Mouse (Mus musculus) adrenal gland, adult 8-10 months (tissue): ENCODE data around the gene Mt2. TPM values are rescaled to one million over a fixed set of nuclear protein-coding genes. Genes with fewer than 3 reads are reported as not detected.

Experiments used
- DNase-seq: peaks from one replicate; pipeline ENCODE4 v3.0.0; 2022
- total RNA-seq, 4 experiments: library from RNA; stranded (reverse); gene quantifications; 2 replicates each; pipeline ENCODE4 v1.2.4; 2022

Mt2 gene
- total RNA-seq, 4 experiments from 2014 or later, result 120 to 244 (median 215) TPM

DNA sequence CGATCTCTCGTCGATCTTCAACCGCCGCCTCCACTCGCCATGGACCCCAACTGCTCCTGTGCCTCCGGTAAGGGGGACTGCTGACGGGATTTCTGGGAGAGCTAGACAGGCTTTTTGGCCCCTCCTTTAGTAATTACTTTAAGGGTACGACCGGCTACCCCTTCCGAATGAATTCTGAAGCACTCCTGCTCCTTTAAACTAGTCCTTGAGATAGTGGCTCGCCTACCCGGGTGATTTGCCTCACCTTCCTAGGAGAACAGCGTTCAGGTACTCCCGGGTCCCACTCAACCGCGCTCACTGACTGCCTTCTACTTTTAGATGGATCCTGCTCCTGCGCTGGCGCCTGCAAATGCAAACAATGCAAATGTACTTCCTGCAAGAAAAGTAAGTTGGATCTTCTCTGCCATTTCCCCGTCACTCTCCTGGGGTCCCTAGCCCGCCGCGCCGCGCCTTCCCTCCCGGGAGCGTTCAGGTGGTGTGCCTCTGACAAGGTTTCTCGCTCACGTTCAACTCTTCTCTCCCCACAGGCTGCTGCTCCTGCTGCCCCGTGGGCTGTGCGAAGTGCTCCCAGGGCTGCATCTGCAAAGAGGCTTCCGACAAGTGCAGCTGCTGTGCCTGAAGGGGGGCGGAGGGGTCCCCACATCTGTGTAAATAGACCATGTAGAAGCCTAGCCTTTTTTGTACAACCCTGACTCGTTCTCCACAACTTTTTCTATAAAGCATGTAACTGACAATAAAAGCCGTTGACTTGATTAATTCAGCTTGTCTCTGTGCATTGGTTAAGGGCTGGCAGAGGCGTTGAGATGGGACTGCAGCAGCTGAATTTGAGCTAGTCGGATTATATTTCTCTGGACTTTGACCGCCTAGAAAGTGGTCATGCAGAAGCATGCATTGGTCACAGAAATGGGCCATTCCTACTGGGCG lies 607 bp downstream of the Mt2 start:
- no peak for DNase-seq

DNA sequence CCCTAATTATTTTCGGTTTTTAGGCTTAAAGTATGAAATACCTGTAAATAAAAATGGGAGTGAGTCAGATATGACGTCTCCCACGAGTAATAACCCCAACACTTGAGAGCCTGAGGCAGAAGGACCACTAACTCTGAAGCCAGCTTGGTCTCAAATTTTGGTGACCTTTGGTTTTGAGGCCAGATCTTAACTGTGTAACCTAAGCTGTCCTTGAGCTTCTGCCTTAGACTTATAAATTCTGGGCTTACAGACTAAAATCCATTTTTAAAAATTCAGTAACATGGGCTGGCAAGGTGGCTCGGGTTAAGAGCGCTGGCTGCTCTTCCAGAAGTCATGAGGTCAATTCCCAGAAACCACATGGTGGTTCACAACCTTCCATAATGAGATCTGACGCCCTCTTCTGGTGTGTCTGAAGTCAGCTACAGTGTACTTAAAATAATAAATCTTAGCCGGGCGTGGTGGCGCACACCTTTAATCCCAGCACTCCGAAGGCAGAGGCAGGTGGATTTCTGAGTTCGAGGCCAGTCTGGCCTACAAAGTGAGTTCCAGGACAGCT lies 1.5 kb downstream of the Mt2 start:
- no peak for DNase-seq

DNA sequence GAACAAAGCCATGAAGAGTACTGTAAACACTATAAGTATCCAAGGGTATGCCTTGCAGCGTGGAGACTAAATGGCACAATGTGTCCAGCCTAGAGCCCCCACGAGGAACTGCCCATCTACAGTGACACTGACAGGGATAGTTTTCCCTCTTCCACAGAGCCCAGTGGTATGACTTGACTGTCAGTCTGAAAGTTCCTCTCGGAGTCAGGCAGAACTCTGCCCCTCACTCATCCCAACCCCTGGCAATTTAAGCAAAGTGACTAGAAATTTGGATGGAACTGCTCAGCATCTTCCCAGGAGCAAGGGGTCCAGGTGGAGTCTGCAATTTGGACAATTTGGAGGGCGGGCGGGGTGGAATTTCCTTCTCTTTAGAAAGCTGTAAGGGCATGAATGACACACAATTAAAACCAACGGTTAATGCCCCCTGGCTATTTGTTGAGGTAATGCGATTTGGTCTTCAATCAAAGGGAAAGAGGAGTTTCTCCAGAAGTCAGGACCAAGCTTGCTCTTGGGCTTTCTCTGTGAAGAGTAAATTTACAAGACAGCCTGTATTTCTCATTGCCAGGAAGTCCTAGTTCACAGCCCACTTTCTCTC lies 2.3 kb downstream of the Mt2 start:
- no peak for DNase-seq

DNA sequence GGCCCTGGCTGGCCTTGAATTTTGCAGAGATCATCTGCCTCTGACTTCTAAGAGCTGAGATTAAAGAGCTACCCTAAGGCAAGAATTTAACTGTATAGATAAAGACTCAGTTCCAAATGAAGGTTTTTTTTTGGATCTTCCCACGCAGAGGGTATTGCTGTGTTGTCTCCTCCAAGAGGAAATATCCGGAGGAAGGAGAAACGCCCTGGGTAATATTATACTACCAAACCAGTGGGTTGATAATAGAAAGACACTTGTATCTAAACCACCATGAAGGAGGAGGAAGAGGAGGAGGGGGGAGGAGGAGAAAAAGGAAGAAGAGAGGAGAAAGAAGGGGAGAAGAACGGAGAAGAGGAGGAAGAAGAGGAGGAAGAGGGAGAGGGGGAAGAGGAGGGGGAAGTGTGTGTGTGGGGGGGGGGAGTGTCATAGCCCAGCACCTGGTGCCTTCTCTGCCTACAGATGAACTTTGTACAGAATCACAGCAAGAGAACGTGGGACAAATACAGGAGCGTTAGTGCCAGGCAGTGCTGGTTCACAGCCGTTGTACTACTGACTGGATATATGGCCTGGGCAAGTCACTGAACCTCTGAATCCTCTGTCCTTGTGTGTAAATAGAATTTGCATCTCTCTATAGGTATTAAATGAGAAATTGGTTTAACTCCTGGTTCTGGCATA lies 5.4 kb downstream of the Mt2 start:
- DNase-seq, result no peak

DNA sequence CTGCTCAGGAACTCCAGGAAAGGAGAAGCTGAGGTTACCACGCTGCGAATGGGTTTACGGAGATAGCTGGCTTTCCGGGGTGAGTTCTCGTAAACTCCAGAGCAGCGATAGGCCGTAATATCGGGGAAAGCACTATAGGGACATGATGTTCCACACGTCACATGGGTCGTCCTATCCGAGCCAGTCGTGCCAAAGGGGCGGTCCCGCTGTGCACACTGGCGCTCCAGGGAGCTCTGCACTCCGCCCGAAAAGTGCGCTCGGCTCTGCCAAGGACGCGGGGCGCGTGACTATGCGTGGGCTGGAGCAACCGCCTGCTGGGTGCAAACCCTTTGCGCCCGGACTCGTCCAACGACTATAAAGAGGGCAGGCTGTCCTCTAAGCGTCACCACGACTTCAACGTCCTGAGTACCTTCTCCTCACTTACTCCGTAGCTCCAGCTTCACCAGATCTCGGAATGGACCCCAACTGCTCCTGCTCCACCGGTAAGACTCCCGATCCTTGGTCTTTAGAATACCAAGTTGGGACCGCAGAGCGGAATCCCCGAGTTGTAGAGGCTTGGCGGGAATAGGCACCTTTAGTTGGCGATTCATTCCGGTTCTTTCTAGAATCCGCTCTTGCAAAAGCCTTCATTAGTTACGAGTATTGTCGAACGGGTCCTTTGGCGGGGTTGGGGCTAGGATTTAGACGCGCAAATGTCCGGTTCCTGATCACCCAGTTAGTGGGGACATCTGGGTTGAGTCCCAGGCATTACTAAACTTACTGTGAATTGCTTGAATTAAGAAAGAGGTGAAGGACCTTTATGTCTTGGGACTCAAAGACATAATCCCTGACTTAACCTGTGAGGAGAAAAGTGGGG lies 6.6 kb downstream of the Mt2 start, which contains the start of gene Mt1:
Gene Mt1, plus strand, starts transcription at position 226 of the 856 bp plus-strand sequence.
- DNase-seq, result peak; percentile 92

DNA sequence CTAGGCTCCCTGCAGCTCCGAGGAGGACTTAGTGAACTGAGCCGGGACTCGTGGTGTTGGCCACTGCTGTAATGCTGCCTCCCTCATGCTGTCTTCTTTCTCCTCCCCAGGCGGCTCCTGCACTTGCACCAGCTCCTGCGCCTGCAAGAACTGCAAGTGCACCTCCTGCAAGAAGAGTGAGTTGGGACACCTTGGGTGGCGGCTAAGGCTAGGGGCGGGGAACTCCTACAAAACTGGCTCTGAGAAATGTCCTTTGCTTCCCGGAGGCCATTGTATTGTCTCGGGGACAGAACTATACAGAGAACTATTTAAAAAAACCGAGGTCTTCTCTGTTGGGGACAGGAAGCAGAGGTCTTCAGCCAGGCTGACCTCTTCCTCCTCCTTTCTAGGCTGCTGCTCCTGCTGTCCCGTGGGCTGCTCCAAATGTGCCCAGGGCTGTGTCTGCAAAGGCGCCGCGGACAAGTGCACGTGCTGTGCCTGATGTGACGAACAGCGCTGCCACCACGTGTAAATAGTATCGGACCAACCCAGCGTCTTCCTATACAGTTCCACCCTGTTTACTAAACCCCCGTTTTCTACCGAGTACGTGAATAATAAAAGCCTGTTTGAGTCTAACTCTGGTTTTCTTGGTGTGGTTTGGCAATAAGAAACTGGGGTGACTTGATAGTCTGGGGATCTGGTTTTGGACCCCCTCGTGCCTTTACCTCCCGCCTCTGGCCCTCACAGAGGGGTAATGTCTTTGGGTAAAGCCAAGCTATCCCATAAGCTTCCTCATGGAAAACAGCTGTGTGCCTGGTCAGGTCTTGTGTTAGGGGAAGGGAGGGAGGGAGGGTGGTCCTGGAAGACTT lies 7.5 kb downstream of the Mt2 start:
- DNase-seq, result no peak

DNA sequence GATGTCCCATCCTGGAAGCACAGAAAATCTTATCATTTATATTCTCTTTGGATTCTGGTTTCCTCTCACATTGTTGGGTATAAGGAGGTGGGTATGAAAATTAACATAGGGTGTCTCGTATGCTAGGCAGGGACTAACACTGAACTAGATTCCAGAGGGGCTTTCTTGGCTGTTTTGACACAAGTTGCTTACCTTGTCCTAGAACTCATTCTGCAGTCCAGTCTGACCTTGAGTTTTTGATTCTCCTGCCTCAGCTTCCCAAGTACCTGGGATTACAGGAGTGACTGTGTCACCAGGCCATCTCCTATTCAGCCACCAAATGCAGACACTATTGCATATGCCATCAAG lies 8.1 kb downstream of the Mt2 start:
- DNase-seq, result no peak

DNA sequence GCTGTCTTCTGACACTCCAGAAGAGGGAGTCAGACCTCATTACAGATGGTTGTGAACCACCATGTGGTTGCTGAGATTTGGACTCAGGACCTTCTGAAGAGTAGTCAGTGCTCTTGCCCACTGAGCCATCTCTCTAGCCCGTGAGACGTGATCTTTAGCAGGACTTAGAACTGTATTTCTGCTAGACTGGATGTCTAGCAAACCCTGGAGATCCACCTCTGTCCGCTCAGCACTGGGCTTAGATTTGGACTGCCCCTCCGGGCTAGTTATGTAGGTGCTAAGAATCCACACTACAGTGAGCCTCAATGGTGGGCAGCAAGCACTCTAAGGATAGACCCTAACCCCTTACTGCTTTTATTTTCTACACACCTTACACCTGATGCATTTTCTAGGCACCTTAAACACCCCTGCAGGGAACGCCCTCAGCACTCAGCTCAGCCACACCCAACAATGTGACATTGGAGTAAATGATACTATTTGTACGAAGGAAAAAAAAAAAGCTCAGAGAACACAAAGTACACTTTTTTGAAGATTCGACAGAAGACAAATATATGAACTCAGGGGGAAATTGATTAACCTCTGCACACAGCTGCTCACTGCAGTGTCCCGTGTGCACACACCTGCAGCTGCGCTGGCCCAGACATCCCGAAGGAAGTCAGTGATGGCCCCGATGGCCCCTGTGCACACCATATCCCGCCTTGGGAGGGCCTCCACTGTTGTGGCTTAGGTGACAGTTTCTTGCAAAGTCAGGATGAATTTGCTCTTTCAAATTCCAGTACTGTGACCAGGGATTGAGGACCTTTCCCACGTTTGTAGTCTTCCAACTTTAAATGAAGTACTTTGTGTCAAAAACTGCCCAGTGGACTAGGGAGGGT lies 9.8 kb downstream of the Mt2 start:
- DNase-seq, result no peak

DNA sequence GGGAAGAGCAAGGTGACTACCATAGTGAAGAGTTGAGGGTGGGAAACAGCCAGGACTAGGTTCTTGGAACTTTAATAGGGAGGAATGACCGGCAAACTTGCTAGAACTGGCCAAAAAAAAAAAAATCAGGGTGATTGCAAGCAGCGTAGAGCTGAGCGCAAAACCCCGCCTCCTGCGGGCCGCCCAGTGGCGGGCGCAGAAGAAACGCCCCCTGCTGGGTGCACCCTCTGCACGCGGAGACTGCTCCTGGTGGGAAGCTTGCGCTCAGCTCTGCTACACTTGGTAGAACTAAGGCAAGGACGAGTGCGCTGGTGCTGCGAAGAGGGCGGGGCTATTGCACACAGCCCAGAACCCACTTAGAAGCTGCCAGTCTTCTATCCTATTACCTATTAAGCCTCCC lies 10.7 kb downstream of the Mt2 start:
- DNase-seq, result peak; percentile 72

DNA sequence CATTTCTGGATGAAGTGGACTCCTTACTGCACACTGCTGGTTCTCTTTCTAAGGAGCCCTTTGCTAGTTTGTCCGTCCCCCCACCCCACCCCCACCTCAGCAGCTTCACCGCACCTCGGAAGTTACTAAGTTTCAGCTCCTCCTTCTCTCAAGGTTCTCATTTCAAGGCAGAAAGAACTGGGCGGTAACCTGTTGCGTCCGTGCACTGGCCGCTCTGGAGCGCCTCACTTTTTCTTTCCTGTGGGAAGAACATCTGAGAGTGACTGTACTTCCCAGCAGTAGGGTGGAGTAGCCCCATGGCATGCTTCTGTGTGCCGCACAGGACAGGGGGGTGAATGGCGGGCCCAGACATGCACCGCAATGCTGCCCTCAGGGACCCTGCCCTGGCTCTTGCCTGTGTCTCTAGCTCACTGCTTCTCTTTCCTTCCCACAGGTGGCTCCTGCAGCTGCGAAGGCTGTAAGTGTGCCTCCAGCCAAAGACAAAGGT lies 11.9 kb downstream of the Mt2 start:
- DNase-seq, result no peak

DNA sequence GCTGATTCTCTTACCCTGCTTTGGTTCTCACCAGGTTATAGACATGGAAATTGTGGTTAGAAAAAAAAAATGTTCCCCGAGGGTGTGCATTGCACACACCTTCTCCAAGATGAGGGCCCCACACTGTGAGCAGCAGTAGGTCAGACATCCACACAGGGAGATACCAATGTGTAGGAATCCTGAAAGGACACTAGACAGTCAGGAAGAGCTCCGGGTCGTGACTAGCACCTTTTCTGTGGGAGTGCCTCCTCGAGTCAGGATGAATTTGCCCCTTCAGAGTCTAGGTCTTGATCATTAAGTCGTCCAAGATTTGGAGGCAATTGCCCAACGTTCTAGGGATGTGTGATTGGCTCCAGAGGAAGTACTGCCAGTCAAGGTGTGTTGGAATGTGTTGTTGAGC lies 13.3 kb downstream of the Mt2 start:
- no peak for DNase-seq

DNA sequence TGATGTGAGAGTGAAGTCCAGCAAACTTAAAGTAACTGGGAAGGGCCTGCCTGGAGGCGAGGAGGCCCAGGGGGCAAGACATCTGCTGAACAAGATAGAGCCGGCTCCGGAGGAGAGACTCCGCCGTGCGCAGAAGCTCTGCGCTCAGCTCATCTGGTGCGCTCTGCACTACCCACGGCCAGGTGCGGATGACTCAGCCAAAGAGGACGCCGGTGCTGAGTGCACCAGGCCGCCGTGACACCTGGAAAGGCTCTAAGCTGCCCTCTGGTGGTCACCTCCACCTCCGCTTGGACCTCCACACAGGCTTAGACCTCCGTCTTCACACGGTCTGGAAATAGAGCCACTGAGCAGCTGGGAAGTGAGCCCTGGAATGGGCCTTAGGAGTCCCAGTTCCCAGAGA lies 14.1 kb downstream of the Mt2 start:
- DNase-seq, result peak; percentile 42

DNA sequence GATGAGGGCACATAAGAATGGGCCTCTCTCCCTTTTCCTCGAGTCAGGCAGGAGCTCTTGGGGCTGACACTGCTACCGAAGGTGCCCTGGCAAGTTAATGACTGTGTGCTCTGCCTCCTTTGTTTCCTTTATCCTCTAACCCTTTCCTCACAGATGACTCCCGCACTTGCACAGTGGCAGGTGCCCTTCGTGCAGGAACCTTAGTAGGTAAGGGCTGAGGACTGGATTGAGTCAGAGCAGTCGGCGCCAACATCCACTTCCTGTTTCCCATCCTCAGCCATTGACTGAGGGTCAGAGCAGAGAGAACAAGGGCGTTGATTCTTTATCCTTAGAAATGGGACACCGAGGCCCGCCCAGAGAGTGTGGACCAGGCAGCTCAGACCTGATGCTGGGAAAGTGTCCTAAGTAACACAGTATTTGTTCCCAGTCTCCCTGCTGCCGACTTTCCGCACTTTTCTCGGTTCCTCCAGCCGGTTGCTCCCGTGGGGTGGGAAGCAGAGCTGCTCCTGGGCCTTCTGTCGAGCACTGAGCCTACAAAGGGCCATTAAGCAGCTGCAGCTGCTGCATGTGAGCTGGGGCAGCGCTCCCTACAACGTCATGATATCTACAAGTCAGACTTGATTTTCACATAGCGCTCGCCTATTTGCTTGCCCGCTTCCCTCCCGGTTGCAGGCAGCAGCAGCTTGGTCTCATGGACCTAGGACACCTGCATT lies 15.0 kb downstream of the Mt2 start:
- no peak for DNase-seq

DNA sequence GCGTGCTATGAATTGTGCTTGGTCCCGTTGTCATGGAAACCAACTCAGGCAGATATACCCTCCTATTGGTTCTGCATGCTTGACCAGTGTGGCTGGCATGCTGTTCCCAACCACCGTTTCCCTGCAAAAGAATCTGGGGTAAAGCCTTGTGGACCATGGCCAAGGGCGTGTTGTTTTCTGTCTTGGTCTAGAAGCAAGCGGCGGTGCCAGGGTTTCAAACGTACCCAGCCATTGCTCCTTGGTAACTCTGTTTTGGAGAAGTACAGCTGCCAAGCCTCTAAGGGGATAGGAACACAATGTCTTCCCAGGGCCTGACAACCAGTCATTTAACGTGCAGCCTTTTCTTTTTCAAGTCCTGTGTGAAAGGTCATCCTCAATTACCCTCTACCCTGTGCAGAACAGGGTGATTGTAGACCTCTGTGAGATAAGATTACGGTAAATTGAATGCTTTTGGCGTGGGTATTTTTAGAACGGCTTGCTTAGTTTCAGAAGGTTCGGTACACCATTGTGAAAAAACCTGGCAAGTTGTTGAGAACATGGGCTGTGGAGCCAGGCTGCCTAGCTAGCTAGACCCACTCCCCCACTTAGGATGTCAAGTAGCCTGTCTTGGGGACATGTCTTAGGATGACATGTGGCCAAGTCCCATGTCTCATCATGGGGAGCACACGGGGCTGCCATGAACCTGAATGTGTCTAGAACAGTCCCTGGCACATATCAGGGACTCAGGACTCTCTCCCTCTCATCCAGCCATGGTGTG lies 17.0 kb downstream of the Mt2 start:
- DNase-seq, result no peak

DNA sequence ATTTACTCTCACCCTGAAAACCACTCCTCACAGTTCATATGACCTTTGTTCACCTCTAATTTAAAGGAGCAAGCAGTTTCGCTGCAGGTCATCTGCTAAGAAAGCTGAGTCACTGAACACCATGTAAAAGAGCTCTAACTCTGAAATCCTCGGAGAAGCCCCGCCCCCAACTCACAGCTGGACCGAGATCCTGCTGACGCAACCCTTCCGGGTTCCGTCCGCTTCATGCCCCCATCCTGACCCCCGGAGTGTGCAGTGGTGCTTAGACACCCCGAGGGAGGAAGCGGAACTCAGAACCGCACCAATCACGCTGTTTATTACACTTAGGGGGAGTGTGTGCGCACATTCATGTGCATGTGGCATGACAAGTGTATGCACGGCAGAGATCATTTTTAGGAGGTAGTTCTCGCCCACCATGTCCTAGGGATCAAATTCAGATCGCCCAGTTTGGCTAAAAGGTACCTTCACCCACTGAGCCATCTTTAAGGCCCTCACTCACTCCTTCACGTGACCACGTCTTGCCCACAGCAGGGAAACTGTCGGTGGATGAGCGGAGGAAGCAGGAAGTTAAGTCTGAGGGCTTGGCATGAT lies 18.7 kb downstream of the Mt2 start:
- DNase-seq, result peak; percentile 79

DNA sequence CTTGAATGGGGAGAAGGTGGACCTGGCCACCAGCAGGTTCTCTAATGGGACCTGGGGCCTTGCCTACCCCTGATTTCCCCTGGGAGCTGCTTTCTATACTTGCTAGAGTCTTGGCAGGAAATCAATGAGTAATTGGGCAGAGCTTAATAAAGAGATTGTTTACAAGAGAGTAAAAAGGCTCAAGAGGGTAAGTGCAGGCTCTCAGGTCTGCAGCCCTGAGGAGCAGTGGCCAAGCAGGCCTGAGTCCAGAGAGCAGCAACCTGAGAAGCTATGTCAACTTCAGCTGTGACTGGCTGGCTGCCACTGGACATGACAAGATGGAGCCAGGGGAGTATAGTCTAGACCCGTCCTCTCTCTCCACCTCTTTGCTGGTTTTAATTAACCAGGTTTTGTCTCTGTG lies 20.5 kb downstream of the Mt2 start:
- no peak for DNase-seq

DNA sequence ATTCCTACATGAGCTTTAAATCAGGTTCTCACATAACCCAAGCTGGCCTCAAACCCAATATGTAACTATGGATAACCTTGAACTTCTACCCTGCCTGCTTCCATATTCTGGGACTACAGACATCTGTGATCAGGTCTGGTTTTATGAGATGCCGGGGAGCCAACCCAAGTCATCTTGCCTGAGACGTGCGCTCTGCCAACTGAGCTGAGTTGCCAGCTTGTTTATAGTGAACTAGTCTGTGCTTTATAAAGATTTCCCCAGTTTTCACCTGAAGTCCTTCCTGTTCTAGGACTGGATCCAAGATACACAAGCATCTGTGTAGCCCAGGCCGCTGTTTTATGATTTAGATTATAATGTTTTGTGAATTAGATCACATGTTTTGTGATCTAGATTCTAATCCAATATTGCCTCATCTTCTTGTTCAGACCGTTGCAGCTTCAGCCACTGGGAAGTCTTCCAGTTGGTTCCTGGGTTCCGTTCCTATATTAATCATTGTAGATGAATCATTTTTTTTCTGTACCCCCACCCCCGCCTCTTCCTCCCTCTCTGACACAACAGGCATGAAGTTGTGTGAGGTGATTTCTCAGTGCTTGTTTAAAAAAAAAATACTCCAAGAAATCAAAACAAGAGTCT lies 22.2 kb downstream of the Mt2 start:
- no peak for DNase-seq
